Mouse (Mus musculus): ENCODE measurements around the gene Slc4a11.
"Not testable (repeated sequence)": the region's sequence is repeated elsewhere in the genome, so short reads cannot be mapped to it uniquely, and the experiment has no call there.

Gene Slc4a11

DNA sequence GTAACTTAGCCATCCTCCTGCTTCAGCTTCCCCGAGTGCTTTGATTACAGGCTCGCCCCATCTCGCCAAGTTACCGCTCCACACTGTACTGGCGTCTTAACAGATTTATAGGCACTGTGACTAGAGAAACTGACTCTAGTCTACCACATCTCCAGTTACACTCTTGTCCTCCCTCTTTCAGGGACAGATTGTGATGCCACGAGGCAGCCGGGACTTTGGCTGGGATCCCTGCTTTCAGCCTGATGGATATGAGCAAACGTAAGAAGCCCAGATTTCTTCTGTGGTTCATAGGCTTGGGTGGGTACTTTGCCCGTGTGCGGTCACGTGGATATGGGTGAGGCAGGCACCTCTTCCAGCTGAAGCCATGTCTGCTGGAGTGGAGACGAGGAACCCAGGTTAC is 18.2 kb downstream of the Slc4a11 start:
- no peak for DNase-seq

DNA sequence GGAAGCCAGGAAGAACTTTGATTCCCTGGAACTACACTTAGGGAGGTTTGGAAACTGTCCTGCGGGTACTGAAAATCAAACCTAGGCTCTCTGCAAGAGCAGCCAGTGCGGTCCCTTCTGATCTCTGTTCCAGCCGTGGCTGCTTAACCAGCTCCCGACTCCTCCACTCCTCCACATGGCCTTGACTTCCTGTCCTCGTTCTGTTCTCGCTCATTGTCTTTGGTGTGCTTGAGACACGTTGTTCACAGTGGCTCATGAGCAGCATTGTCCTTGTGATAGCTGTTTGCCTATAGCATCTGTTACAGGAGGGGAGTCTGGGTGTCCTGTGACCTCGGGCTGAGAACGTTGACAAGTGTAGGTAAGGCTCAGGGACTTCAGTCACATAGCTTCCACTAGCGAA is 20.1 kb downstream of the Slc4a11 start:
- DNase-seq = no peak

DNA sequence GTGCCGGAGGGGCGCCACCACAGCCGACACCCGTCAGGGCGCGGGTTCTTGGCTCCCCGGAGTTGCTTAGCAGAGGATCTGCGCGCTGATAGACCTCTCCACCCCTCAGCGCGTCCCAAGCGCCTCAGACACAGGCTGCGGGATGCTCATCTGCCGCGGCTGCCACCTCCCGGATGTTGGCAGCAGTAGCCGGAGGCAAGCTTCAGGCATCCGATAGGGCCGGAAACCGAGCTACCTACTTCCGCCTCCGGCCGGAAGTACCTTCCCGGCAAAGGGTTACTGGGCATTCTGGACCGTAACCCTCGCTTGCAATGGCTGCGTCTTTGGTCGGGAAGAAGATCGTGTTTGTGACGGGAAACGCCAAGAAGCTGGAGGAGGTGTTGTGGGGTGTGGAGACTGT is 29.8 kb downstream of the Slc4a11 start, which contains the start of gene Itpa:
Gene Itpa (plus strand): TSS at position 52 of the 400 bp plus-strand sequence.
- DNase-seq = peak; percentile 85

DNA sequence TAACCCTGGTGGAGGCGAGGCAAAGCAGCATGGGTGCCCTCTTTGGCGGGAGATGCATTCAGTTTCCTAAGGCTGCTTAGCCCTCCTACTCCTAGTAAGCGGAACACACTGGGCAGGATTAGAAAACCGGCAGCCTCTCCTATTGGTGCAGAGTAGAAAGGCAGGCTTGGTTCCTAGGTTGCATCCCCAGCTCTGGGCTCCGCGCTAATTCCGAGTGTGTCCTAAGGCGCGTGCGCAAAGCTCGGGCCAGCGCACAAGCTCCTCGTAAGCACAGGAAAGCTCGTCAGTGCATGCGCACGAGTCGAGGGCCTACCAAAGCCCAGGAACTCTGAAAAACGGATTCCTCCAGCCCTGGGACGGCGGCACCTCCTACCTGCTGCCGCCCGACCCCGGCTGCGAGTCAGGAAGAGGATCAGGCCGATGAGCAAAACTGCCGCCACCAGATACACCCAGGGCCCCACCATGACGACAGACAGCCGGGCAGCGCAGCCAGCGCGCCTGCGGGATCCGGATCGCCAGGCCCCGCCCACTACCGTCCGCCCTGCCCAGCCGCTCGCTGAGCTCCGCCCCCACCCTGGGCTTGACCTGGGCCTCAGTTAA is 33.1 kb downstream of the Slc4a11 start, which contains the start of gene Ddrgk1:
Gene Ddrgk1 (minus strand): TSS at position 558 of the 600 bp plus-strand sequence.
- peak; percentile 89 to 91 for DNase-seq

DNA sequence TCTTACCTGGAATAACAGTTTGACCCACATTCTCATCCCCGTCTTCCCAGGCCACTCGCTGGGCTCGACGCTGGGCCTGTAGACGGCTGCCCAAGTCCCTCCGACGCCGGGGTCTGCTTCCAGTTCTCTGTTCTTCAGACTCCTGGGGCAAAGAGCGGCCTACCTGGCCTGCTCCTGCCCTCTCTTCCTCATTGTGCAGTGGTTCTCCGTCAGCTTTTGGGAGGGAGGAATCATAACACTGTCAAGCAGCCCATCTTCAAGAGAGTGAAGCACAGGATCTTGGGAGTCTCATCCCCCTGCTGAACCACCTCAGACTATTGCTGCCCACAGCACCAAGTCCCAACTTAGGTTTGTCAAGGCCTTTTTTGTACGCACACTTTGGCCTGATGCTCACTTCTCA is 34.0 kb downstream of the Slc4a11 start:
- no peak for DNase-seq

DNA sequence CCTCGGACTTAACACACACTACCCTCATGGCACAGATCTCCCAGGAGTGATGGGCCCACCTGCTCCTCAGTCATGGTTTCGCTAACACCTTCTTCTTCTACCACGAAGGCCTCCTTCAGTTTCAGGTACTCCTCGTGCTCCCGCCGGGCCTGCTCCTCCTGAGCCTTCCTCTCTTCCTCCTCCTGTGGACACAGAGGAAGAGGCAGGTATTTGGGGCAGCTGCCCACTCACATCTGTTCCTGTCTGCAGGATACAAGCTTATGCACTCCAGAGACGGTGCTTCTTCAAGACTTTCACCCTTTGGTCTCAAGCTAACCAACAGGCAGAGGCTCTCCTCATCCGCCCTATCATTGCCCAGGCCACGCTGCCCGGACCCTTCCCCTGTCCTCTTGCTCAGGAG is 38.8 kb downstream of the Slc4a11 start:
- DNase-seq = no peak

DNA sequence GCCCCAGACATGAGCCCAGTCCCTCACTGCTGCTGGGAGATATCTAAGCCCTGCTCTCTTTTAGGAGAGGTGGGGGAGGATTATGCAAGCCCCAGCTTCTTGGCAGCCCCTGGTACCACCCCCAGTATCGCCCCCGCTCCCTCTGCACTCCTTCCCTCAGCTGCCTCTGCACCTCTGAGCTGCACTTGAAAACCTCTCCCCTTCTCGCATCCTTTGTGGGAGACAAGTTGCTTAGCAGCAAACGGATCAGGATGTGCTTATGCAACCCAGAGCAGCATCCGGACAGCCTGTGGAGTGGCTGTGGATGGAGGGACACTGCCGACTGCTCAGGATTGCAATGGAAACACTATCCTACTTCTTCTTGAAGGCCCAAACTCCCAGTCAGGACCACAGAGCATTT is 39.8 kb downstream of the Slc4a11 start:
- no peak for DNase-seq

DNA sequence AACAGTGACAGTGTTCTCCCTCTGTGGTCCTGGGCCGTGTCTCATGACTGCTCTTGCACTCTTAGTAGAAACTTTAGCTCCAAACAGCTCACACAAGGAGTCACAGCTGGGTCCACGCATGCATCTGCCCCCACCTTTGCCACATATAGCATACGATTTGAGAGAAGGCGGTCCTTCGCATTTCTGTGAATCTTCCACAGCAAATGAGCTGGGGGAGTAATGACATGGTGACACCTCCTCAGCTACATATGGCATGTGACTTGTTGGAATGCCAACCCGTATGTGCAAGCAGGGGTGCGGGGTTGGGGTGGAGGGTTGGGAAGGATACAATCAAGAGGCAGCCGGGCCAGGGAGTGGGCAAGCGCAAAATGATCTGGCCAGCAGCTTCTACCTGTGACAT is 40.8 kb downstream of the Slc4a11 start:
- no peak for DNase-seq

DNA sequence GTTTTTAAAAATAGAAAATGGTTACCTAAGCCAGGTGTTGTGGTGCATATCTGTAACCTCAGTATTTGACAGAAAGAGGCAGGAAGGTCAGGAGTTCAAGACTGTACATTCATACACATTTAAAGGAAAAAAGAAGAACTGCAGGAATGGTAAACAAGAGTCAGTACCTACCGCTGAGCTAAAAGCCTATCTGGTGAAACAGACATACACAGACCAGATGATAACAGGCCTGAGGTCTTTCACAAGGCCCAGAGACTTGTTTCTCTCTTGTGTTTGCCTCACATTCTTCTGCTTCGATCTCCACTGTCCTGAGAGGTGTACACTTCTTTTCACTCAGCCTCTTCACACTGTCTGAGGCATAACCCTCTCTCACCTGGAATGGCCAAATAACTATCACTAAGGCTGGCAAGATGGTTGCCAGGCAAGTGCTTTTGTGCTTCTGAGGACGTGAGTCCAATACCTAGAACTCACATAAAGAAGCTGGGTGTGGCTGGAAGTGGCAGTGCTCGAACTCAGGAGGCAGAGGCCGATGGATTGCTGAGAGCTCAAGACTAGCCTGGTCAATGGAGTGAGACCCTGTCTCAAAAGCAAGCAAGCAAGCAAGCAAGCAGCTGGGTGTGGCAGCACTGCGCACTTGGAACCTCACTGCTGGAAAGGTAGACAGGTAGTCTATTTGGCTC is 41.5 kb downstream of the Slc4a11 start:
- no peak for DNase-seq

DNA sequence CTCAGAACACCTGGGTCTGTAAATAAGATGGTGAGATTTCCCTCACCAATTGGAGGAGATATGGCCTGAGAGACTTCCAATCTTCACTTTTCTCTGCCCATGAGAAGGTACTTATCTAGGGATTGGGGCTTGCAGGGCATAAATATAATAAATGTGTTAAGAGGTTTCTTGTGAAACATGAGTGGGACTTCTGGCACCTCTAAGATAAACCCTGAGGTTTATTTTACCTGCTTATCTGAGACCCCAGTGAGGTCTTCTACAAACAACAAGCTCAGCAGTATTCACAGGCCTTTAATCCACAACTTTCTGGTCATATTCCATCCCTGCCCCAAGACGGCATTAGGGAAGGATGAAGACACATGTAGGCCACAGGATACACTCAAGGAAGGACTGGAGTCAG is 43.6 kb downstream of the Slc4a11 start:
- no peak for DNase-seq

DNA sequence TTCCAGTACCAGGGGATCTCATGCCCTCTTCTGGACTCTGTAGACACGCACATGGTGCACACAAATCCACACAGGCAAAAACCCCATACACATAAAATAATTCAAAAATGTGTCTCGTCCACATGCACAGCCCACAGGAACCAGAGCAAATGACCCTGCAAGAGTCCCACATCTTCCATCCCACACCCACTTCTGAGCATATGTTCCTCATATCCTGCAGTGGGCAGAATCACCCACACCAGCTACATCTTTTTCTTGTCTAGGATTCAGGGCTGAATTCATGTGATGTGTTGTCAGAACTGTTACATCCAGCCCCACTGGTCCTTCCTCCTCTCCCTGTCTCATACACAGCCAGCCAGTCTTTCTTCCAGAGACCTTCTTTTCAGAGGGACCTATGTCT is 44.0 kb downstream of the Slc4a11 start:
- no peak for DNase-seq

DNA sequence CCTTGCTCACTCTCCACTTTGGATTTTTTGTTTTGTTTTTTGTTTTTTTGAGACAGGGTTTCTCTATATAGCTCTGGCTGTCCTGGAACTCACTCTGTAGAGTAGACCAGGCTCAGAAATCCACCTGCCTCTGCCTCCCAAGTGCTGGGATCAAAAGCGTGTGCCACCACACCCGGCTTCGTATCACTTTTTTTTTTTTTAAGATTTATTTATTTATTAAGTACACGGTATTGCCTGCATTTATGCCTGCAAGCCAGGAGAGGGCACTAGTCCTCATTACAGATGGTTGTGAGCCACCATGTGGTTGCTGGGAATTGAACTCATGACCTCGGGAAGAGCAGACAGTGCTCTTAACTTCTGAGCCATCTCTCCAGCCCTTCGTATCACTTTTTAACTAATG is 48.3 kb downstream of the Slc4a11 start:
- DNase-seq = not testable (repeated sequence)

DNA sequence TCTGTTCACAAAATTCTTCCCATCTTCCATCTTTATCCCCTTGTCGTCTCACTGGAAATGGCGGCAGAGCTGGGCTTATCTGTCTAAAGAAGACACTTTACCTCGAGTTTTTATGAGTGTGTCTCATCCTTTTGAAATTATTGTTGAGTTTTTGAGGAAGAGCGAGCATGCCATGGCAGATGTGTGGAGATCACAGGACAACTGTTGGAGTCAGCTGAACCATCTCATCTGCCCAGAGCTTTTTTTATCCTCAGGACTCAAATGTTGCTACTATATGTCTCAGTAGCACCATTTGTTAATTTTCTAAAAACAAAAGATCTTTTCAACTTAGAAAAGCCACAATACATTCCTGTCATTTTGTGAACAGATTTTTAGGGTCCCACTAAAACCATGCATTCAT is 52.1 kb downstream of the Slc4a11 start:
- no peak for DNase-seq

DNA sequence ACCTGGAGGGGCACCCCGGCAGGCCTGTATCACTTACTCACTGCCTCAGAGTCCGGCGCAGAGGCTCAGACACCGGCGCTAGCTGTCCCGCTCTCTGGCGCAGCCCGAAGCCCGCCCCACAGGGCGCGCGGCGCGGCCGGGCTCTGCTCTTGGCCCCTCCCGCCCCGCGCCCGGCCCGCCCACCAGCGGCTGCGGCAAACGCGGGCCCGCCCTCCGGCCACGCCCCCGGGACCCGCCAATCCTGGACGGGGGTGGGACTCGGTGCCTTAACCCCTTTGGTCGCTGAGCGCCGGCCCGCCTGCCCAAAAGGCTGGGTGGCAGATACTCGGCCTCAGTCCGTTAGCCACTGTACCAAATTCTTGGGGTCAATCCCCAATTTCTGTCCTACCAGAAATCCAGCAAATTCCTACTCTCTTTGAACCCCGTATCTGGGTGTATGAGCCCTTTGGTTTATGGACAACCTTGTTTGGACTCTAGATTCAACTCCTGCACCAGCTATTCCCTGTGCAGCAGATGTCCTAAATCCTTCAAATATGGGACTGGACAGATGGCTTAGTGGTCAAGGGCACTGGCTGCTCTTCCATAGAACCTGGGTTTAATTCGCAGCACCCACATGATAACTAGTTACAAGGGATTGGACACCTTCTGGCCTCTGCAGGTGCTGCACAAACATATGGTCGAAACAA is 54.5 kb downstream of the Slc4a11 start, which contains the start of gene Lzts3:
Gene Lzts3 (minus strand): TSS at position 120 of the 686 bp plus-strand sequence.
- DNase-seq = peak; percentile 95 to 96

DNA sequence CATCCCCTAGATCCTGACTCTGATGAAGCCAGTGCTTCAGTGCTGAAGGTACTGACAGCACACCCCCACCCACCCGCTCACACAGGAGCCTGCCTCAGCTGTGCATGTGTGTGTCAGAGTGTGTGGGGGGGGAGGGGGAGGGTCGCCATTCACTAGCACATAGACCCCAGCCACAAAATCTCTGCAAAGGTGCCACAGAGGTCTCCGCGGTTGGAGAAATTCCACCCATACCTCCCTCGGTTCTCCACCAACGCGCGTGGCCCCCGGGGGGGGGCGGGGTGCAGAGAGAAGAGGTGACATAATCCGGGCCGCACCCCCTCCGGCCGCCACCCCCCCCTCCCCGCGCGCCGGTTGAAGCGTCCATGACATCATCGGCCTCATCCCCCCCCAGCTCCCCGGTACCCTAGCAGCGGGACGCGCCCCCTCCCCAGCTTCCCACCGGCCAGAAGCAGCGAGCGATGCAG is 55.1 kb downstream of the Slc4a11 start:
- DNase-seq = no peak

DNA sequence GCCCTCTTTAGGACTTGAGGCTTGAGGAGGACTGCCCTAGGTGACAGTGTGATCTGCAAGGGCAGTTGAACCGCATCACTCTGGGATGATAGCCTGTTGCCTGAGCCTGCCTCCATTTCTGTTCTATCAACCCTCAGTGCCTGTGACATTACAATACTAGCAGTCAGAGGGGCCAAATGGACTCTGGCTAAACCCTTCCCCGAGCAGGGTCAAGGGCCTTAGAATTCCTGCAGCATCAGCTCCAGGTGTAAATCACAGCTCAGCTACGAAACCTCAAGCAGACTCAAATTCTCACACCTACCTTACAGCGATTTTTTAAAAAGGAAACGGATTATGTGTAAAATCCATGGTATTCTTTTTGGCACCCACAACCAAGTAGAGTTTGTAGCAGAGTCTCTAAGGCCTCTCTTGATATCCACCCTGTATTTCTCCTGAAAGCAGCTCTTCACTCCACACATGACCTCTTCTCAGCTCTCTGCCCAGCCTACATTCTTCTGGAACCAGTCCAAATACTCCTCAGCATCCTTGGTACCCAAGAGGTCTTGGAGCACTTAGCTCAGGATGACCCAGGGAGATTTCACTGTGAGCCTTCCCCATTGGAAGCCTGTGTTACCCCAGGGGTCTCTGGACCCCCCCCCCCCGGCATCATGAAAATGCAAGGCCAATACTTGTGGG is 55.8 kb downstream of the Slc4a11 start:
- DNase-seq = no peak

DNA sequence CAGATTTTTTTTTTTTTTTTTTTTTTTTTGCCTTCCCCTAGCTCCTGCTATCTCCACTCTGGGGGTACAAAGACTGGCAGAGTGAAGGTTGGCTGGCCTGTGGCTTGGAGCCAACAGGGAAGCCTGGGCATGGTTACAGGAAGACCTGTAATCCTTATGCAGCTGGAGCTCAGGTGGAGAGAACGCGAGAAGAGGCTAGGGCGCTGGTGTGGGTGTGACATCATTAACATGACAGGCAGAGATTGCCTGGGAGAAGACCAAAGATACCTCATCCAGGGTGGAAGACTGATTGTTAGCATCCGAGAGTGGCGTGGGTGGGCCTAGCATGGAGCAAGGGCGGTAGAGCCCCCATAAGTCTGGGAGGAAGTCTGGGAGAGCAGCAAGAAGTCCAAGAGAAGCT is 58.0 kb downstream of the Slc4a11 start:
- DNase-seq = no peak

DNA sequence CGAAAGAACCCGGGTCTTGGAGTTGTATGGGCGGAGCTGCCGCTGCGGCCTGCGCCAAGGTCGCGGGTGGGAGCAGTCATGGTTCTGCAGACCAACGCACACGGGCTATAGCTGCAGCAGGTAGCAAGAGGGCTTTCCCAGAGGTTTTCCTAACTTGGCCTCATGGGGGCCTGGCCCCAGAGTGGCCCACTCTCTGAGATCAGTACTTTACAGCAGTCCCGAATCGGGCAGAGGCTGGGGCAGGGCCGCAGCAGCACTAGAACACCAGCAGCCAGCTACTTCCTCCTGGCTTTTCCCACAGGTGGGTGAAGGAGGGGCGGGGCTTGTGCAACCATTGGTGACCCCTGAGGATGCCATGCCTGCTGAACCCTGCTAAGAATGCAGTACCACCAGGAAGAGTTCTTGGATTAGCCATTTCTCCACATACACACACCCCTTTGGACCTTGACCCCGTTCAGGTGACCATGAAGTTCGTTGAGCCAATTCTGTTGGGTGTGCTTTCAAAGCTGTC is 59.2 kb downstream of the Slc4a11 start:
- no peak for DNase-seq

DNA sequence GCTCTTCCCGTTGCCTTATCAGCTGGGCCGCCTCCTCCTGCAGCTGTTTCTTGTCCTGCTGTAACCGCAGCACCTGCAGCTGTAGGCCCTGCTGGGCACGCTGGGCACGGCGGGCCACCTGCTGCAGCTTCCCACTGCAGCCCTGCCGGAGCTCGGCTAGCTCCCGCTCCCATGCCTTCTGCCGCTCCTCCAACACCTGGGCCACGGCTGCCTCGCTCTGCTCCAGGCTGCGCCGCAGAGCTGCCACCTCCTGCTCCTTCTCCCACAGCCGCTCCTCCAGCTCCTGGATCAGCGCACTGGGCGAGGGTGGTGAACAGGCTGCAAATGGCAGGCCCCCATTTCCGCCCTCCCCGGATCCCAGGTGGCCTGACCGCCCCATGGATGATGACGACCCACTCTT is 61.5 kb downstream of the Slc4a11 start:
- peak; percentile 12 to 25 for DNase-seq

DNA sequence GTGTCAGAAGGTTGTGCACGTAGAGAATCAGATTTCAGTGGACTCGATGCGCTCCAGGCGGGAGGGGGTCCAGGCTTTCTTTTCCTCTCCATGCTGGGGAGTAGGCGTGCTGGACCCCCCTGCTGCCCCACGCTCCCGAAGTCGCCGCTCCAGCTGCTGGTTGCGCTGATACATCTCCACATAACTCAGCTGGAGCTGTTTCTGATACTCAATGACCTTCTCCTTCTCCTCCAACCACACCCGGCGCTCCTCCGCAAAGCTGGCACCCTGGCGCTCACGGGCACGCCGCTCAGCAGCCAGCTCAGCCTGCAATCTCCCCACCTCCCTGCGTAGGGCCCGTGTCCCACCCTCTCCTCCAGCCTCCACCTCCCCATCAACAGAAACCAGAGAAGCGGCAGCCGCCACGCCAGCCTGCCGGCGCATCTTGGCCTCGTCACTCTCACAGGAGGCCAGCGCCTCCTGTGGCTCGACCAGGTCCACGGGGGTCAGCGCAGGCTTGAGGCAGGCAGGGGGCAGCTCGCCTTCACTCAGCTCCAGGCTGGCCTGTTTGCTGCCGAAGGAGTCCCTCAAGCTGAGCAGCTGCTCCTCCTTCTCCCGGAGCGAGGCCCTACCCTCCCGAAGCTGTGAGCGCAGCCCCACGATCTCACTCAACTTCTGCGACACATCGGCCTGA is 62.4 kb downstream of the Slc4a11 start:
- DNase-seq = peak; percentile 38 to 50
